7 mouse cellular contexts compared by ENCODE assay signal in the genomic region with DNA sequence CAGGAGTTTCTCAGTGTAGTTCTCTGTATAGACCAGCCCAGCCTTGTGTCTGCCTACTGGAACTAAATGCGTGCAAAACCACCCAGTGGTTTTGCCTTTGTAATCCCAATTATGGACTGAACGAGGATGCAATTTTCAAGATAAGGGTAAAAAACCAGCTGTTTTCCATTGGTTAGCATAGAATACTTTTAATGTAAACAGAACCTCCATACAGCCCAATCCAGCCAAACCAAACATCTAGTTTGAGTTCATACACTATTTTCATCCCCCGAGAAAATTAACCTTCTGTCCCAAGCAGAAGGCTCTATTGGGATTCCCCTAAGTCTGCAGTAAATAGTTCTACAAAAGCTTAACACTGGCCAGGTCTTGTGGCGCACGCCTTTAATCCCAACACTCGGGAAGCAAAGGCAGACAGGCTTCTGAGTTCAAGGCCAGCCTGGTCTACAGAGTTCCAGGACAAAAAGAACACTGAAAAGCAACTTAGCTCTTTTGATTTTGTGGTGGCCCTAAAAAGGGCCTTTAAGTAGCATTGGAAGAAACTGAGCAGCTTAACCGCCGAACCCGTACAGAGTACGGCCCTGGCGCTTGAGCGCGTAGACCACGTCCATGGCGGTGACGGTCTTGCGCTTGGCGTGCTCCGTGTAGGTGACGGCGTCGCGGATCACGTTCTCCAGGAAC. TPM values are rescaled to one million over a fixed set of nuclear protein-coding genes. Genes with fewer than 3 reads are reported as not detected.
DNase-seq lines count a peak whose midpoint lies in the region; ATAC-seq and TF ChIP-seq lines count a peak whose summit lies in the region.

No protein-coding gene starts in this region.

- no peaks in the 10 kb centered on the region for H3K27me3 ChIP-seq in thymus, adult 2 months (ENCODE audit: control insufficient read depth, insufficient read depth, low read length)
- H3K27me3 ChIP-seq in midbrain, postnatal 0 days (ENCODE audit: insufficient read depth, low read length) = no peaks in the 10 kb centered on the region

- 0 out of 2 replicates have a peak, but pooled peaks have one; percentile 2 for ATAC-seq in midbrain, postnatal 0 days (ENCODE audit: low FRiP score)

- H3K4me2 ChIP-seq in midbrain, postnatal 0 days (ENCODE audit: low read depth, low read length, poor library complexity, severe bottlenecking) = peak overlapping the region; percentile 59

- under 1% methylated on average over 24 of the region's 24 CpGs for WGBS in thymus, adult 2 months
- WGBS in midbrain, postnatal 0 days = 2% methylated on average over 17 of the region's 24 CpGs

- peak overlapping the region; percentile 44 for H3K4me3 ChIP-seq in thymus, adult 2 months (ENCODE audit: control insufficient read depth, insufficient read depth, low read length)
- H3K4me3 ChIP-seq in midbrain, postnatal 0 days (ENCODE audit: low read depth, low read length) = peak overlapping the region; percentile 36

- TF ChIP-seq CTCF in thymus, adult 2 months (IDR thresholded peaks at IDR 0.05; ENCODE audit: borderline replicate concordance, control insufficient read depth, extremely low read depth, insufficient read depth, low read length, poor library complexity) = no peak
- TF ChIP-seq CTCF in midbrain, postnatal 0 days (IDR thresholded peaks at IDR 0.05) = no peak

- no peaks in the 10 kb centered on the region for H3K9me3 ChIP-seq in midbrain, postnatal 0 days (ENCODE audit: low read length)

- no peaks in the 10 kb centered on the region for H3K36me3 ChIP-seq in thymus, adult 2 months (ENCODE audit: control insufficient read depth, insufficient read depth, low read length)
- H3K36me3 ChIP-seq in midbrain, postnatal 0 days (ENCODE audit: insufficient read depth, low read length) = no peaks in the 10 kb centered on the region

- no peak for DNase-seq in thymus, adult 2 months
- DNase-seq in thymus, postnatal 4 days = no peak
- DNase-seq in embryo, embryonic 11.5 days (ENCODE audit: low read depth, low spot score) = peak; percentile 39
- peak; percentile 74 for DNase-seq in induced T-regulatory cell, adult 2 months (ENCODE audit: low read depth)
- DNase-seq in midbrain, postnatal 0 days (ENCODE audit: low spot score) = peak; percentile 27
- DNase-seq in urinary bladder, postnatal 10 days (ENCODE audit: low spot score) = no peak
- no peak for DNase-seq in ovary, postnatal 10 days (ENCODE audit: low spot score)

- H3K9ac ChIP-seq in midbrain, postnatal 0 days (replicated peaks; ENCODE audit: low read length, poor library complexity, severe bottlenecking) = no peak overlapping the region

- H3K27ac ChIP-seq in thymus, adult 2 months (ENCODE audit: control insufficient read depth, insufficient read depth, low read length) = peak overlapping the region; percentile 95
- H3K27ac ChIP-seq in midbrain, postnatal 0 days (ENCODE audit: low read depth, low read length) = 0 out of 2 replicates have a peak overlapping the region, but pooled peaks have one; percentile 47

- TF ChIP-seq POLR2A in thymus, adult 2 months (IDR thresholded peaks at IDR 0.05; ENCODE audit: control insufficient read depth, extremely low read depth, insufficient read depth, low read length, poor library complexity) = no peak

- peaks cover 12% of the 10 kb centered on the region for H3K4me1 ChIP-seq in thymus, adult 2 months (replicated peaks; ENCODE audit: control insufficient read depth, insufficient read depth, low read length)
- H3K4me1 ChIP-seq in midbrain, postnatal 0 days (ENCODE audit: insufficient read depth, low read length) = peaks cover 14% of the 10 kb centered on the region

RNA-seq across cellular contexts. Expression of a gene that starts 0.6 kb away (rescaled TPM):
- 33.1 and 38.5 TPM in 2 replicates for polyA plus RNA-seq in thymus, adult 2 months (2012; rRNA removed)
- total RNA-seq in midbrain, postnatal 0 days (2014; rRNA removed) = 10.0 and 19.2 TPM in 2 replicates
- polyA plus RNA-seq in midbrain, postnatal 0 days (2015; fragmentation: Nextera tagmentation; extraction: Ambion mirVana) = 2.2 and 2.5 TPM in 2 replicates

RNA-seq across cellular contexts. Expression of a gene that starts 2.1 kb away (rescaled TPM):
- polyA plus RNA-seq in thymus, adult 2 months (2012; rRNA removed) = 149 and 177 TPM in 2 replicates
- 84.2 and 252 TPM in 2 replicates for total RNA-seq in midbrain, postnatal 0 days (2014; rRNA removed)
- 2.5 TPM in 1 of 2 replicates, not detected in the other for polyA plus RNA-seq in midbrain, postnatal 0 days (2015; fragmentation: Nextera tagmentation; extraction: Ambion mirVana)

RNA-seq across cellular contexts. Expression of a gene that starts 2.4 kb away (rescaled TPM):
- polyA plus RNA-seq in thymus, adult 2 months (2012; rRNA removed) = 177 and 218 TPM in 2 replicates
- 161 and 335 TPM in 2 replicates for total RNA-seq in midbrain, postnatal 0 days (2014; rRNA removed)
- polyA plus RNA-seq in midbrain, postnatal 0 days (2015; fragmentation: Nextera tagmentation; extraction: Ambion mirVana) = 2.7 and 3.2 TPM in 2 replicates

RNA-seq across cellular contexts. Expression of a gene that starts 4.9 kb away (rescaled TPM):
- 322 and 402 TPM in 2 replicates for polyA plus RNA-seq in thymus, adult 2 months (2012; rRNA removed)
- 112 and 321 TPM in 2 replicates for total RNA-seq in midbrain, postnatal 0 days (2014; rRNA removed)
- not detected in 2 replicates for polyA plus RNA-seq in midbrain, postnatal 0 days (2015; fragmentation: Nextera tagmentation; extraction: Ambion mirVana)

RNA-seq across cellular contexts. Expression of a gene that starts 5.2 kb away (rescaled TPM):
- polyA plus RNA-seq in thymus, adult 2 months (2012; rRNA removed) = 248 and 460 TPM in 2 replicates
- 4.5 and 62.6 TPM in 2 replicates for total RNA-seq in midbrain, postnatal 0 days (2014; rRNA removed)
- polyA plus RNA-seq in midbrain, postnatal 0 days (2015; fragmentation: Nextera tagmentation; extraction: Ambion mirVana) = 6.9 TPM in 1 of 2 replicates, not detected in the other

Comparison
In these comparisons a context has a peak if more than half of its experiments do, and no peak if none do; other contexts are left out.
1. DNase-seq: peak in embryo, embryonic 11.5 days (single experiment), induced T-regulatory cell, adult 2 months (single experiment) and midbrain, postnatal 0 days (single experiment); none in thymus, adult 2 months (single experiment), thymus, postnatal 4 days (single experiment), urinary bladder, postnatal 10 days (single experiment) and ovary, postnatal 10 days (single experiment).
2. RNA of a gene that starts 2.1 kb away (polyA plus RNA-seq): 149 to 177 TPM in thymus, adult 2 months; 2.5 TPM in midbrain, postnatal 0 days; every median in the first group is over 10 times any median in the second.
3. RNA of a gene that starts 2.4 kb away (polyA plus RNA-seq): 177 to 218 TPM in thymus, adult 2 months; 2.7 to 3.2 TPM in midbrain, postnatal 0 days; every median in the first group is over 10 times any median in the second.